Mouse (Mus musculus): Measurements from ENCODE around the gene Dnajc19. TPM values are rescaled to one million over a fixed set of nuclear protein-coding genes. Genes with fewer than 3 reads are reported as not detected.

Dnajc19 gene
- polyA plus RNA-seq, 1 experiment = 67.8 TPM

GRCm38 (mm10) chr3:34006824-34007223 is 74.3 kb downstream of the Dnajc19 start:
- WGBS = 68% methylated on average over 3 of the region's 3 CpGs
- Histone ChIP-seq H3K4me3 (replicated peaks; ENCODE audit: extremely low read depth, low read depth, low read length) (no peak overlapping the region), H3K4me1 (ENCODE audit: control insufficient read depth, insufficient read depth, low read length) (no peaks in the 10 kb centered on the region)
- TF ChIP-seq CTCF (IDR thresholded peaks at IDR 0.05; ENCODE audit: insufficient read depth, low read length) (no peak), POLR2A (IDR thresholded peaks at IDR 0.05; ENCODE audit: borderline replicate concordance, extremely low read depth, low read depth, low read length) (no peak)
- DNase-seq = no peak

GRCm38 (mm10) chr3:34006301-34006700 is 74.8 kb downstream of the Dnajc19 start:
- DNase-seq = no peak
- WGBS = 49% methylated on average over 2 of the region's 2 CpGs
- Histone ChIP-seq H3K4me3 (replicated peaks; ENCODE audit: extremely low read depth, low read depth, low read length) (no peak overlapping the region), H3K4me1 (ENCODE audit: control insufficient read depth, insufficient read depth, low read length) (no peaks in the 10 kb centered on the region)
- TF ChIP-seq POLR2A (IDR thresholded peaks at IDR 0.05; ENCODE audit: borderline replicate concordance, extremely low read depth, low read depth, low read length) (no peak), CTCF (IDR thresholded peaks at IDR 0.05; ENCODE audit: insufficient read depth, low read length) (no peak)

Other genes starting within 250 kb of the Dnajc19 start
- 8.0 and 10.7 TPM in 2 replicates for gene Ccdc39, start 237.0 kb downstream of the Dnajc19 start, polyA plus RNA-seq (2012; rRNA removed)
- gene Fxr1, start 61.4 kb downstream of the Dnajc19 start, polyA plus RNA-seq (2012; rRNA removed) = 6.7 and 13.9 TPM in 2 replicates